Mouse (Mus musculus) small intestine, adult 2 months (tissue): ENCODE results near the gene Fhad1.

Experiments
- CTCF ChIP-seq: fragments of 200-500 bp; IDR thresholded peaks from 2 replicates; pipeline ENCODE4 v1.5.1; 2012; ENCODE audit warnings: low read depth, mild to moderate bottlenecking, control low read depth, inconsistent platforms, low read length, moderate library complexity, mixed read lengths; ENCODE audit not compliant: insufficient replicate concordance, insufficient read length; ENCODE audit errors: extremely low read depth
- POLR2A ChIP-seq: fragments of 200-500 bp; IDR thresholded peaks from 2 replicates; pipeline ENCODE4 v1.6.1; 2012; ENCODE audit warnings: low read depth, mild to moderate bottlenecking, control low read depth, inconsistent platforms, low read length, moderate library complexity

- no peak for TF ChIP-seq CTCF
- TF ChIP-seq POLR2A = no peak
Measured at GRCm38 (mm10) chr4:142055600-142055999, 40.7 kb upstream of the Fhad1 start.
